Mouse (Mus musculus): ENCODE results near the gene Ehd1.

Ehd1 gene

DNA sequence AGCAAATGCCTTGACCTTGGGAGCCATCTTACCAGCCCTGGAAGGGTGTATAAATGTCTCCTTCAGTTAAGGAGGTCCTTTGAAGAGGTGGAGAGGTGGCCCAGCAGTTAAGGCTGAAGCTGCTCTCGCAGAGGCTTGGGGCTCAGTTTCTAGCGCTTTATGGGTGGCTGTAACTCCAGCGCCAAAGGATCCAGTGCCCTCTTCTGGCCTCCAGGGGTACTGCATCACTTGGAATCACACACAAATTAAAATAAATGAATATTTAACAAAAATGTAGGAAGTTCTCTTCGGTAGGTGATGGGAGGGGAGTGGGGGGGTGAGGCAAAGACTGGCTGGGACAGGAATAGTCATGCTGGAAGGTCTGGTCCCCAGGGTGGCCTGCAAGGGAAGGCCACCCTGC lies 15.6 kb upstream of the Ehd1 start:
- DNase-seq (ENCODE audit: low spot score in 2 of 2), result no peak

DNA sequence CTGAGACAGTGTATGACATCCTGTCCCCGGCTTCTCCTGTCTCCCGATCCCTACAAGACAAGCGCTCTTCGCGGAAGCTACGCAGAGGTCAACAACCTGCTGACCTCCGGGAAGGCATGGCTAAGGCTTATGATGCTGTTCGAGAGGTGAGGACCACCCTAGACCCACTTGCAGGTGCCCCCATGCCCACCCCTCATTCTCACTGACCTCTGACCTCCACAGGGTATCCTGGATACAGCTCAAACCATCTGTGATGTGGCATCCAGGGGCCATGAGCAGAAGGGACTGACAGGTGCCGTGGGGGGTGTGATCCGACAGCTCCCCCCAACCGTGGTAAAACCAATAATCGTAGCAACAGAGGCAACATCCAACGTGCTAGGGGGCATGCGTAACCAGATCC lies 15.1 kb upstream of the Ehd1 start:
- DNase-seq (ENCODE audit: low spot score in 2 of 2), result no peak

DNA sequence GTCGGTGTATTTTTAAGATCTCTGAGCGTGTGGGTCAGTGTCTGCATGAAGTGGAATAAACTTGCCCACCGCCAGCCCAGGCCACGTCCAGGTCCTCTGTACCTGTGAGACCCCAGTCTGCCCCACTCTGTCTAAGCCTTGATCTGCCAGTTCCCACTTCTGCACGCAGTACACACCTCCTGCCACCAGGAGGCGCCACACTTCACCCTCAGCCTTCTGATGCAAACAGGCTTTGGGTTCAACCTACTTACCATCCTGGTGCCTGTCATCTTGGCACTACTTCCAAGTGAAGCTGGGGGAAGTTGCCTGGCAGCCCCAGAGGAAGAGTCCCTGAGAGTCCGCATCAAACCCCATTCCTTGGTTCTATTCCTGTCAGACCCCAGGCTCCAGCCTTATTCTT lies 14.3 kb upstream of the Ehd1 start:
- peak in 1 of 2 experiments; percentile 46 for DNase-seq (ENCODE audit: low spot score in 2 of 2)

DNA sequence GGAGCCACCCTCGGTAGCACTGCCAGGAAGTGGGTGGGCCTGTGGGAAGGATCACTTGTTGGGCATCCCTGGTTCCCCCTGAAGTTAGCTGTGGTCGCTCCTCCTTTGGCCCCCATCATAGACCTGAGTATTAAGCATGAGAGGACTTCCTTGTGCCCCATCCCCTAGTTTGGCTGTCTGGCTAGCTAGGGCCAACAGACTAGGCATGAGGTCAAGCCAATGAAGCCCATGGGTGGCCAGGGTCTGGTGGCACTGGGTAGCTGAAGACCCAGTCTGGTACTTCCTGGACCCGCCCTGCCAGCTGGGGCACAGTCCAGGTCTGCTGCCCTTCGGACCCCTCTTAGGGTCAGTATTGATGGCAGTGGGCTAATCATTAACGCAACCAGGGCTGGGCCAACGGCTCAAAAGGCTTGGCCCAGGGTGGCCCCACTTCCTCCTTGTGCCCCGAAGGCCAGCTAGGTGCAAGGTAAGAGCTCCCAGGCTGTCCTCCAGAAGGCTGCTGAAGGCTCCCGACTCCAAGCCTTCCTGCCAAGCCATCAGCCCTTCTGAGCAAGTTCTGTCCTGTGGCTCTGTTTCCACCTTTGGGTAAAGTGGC lies 13.6 kb upstream of the Ehd1 start:
- no peak for DNase-seq (ENCODE audit: low spot score in 2 of 2)

DNA sequence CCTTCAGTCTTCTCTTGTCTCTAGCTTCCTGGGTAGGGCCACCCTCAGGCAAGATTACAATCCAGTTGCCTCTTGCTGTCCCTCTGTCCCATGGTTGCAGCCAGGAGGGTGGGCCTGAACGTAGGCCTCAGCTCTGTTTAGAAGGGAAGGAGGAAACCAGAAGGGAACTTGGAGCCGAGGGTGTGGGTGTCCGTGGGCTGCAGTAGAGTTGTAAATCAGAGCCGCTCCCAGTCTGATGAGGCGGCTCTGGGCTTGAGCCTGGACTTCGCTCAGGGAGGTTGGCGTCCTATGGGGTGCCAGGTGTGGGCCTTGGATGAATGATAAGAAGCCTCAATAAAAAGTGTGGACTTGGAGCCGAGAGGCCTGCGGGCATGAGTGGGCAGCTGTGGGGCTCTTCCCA lies 12.3 kb upstream of the Ehd1 start:
- DNase-seq (ENCODE audit: low spot score in 2 of 2), result peak; percentile 44 to 57

DNA sequence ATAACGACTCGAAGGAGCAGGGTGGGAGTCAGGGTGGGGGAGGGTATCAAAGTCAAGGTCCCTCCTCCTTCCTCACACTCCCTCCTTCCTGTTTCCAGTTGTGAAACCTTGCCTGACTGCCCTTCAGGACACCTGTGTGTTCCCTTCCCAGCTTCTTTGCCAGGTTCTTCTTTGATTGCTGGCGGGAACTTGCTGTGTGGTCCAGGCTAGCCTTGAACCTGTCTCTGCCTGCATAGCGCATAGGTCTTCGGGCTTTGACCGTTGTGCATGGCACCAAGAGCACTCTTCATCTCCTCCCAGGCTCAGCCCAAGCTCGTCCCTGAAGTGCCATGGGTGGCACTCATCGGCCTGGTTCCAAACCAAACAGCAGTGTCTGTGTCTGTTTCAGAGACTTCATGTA lies 11.6 kb upstream of the Ehd1 start:
- no peak for DNase-seq (ENCODE audit: low spot score in 2 of 2)

DNA sequence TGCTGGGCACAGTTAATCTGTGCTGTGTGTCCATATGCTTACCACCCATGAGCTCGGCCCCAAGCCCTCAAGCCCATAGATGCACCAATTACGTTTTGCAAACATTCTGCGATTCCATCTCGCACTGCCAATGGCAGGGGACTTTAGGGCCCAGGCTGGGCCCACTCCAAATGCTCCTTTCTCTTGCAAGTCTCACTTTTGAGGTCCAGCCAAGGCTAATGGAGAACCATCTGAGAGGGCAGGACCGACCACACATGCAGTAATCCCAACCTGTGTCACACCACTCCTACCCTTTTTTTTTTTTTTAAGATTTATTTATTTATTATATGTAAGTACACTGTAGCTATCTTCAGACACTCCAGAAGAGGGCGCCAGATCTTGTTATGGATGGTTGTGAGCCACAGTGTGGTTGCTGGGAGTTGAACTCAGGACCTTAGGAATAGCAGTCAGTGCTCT lies 10.8 kb upstream of the Ehd1 start:
- DNase-seq (ENCODE audit: low spot score in 2 of 2), result no peak

DNA sequence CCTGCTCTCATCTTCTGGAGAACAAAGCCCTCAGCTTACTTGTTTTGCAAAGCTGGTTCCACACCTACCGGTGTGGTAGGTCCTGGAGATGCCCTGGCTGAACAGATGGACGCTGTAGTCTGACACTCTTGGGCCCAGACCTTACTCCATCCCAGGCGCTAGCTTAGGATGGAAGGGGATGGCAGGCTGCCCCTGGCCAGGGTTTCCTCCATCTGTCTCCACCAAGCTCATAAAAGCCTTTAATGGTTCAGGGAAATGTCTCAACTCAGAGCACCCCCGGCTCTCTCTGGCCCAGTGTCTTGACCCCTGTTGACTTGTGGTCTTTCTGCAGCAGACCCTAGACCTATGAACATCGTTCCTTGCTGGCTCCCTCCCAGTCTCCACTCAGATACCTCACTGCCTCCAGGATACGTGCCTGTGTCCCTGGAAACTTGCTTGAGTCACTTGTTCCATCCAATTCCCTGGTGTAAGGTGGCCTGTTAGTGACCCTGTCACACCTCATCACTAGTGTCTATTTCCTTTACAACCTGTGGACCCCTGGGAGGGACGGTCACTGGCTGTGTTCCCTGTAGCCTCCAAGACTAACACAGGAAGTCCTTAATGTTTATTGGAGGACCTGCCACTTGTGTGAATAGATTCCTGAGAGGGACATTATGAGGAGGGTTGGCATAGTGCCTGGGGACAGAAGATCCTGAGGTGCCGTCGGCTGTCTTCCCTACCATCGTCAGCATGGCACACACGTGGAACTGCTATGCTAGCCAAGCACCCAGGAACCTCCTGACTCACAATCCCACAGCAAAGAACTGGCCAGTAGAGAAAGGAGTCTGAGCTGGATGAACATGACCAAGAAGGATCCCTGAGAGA lies 9.0 kb upstream of the Ehd1 start:
- no peak for DNase-seq (ENCODE audit: low spot score in 2 of 2)

DNA sequence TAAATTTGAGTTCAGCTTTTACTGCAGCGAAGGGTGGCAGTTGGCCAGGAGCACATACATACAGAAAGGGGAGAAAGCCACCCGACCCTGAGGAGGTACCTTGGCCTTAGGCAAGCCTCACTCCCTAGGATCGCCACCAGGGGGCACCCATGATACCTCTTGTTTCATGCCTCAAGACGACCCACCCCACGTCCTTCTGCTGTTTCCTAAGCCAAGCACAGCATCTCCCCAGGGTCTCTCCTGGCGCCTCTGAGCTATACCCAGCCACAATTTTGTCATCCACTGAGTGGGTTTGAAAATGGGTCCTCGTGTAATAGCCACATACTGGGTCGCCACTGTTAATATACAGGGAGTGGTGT lies 8.4 kb upstream of the Ehd1 start:
- peak; percentile 87 to 88 for DNase-seq (ENCODE audit: low spot score in 2 of 2)

DNA sequence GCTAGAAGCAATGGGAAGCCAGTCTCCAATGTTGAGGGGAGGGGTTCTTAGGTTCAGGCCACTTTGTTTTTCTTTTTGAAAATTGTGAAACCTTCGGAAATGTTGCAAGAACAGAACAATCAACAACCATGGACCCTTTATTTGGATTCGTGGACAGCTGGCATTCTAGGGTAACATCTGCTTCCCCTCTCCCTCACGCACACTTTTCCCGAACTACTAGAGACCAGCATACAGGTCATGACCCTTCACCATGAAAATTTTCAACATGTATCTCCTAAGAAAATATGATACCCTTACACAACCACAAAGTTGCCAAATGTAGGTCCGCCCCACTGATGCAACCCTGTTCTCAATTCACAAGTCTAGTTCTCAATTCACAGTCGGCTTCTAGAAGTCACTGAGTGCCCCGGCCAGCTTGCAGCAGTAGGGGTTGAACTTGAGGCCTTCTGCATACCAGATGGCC lies 7.8 kb upstream of the Ehd1 start:
- DNase-seq (ENCODE audit: low spot score in 2 of 2), result no peak

DNA sequence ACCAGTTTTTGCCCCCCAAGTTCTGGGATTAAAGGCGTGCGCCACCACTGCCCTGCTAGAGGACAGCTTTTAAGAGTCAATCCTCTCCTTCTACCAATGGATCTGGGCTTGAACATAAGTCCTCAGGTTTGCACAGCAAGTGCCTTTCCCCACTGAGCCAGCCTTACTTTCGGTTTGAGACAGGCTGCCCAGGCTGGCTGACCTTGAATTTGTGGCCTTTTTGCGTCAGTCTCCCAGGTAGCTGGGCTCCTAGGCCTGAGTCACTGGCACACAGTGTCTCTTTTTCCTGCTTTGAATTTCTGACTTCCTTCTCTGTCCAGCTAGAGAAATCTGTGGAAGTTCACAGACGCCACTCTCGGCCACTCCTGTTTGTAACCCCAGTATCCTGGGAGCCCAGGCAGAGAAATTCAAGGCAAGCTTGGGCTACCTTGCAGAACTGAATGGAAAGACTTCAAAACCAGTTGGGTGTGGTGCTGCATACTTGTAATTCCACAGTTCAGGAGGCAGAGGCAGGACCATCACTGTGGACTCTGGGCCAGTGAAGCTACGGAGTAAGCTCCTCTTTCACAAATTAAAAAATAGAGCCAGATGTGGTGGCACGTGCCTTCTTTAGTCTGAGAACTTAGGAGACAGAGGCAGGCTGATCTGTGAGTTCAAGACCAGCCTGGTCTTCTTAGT lies 6.6 kb upstream of the Ehd1 start:
- DNase-seq (ENCODE audit: low spot score in 2 of 2), result no peak

DNA sequence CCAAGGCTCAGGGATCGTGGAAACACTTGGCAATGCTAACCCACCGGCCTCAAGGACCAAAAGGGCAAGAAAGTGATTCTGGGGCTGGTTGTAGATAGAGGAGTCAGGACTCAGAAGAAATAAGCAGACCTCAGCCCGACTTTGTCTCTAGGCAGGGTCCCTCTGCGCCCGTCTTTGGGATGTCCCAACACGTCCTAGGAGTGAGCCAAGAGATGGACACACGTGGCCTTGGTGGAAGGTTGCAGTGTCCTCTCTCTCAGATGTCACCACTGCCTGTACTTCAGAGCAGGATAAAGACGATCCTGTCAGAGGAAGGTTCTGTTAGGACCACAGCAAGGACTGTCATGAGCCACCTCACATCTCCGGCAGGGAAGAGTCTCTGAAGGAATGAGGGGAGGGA lies 5.9 kb upstream of the Ehd1 start:
- no peak for DNase-seq (ENCODE audit: low spot score in 2 of 2)

DNA sequence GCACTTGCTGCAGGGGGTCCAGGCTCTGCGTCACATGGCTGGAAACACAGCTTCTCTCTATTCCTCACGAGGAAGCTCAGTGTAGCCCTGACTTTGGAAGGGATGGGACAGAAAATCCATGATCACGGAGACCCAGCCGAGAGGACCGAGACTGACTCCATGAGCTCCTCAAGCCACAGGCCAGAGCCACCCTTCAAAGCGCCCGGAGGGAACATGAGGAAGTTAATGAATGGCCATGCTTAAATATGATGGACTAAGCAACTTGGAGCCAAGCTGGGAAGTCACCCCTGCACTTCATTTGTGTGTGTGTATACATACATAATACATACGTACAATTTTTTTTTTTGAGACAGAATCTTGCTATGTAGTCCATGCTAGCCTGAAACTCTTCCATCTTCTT lies 5.3 kb upstream of the Ehd1 start:
- no peak for DNase-seq (ENCODE audit: low spot score in 2 of 2)

DNA sequence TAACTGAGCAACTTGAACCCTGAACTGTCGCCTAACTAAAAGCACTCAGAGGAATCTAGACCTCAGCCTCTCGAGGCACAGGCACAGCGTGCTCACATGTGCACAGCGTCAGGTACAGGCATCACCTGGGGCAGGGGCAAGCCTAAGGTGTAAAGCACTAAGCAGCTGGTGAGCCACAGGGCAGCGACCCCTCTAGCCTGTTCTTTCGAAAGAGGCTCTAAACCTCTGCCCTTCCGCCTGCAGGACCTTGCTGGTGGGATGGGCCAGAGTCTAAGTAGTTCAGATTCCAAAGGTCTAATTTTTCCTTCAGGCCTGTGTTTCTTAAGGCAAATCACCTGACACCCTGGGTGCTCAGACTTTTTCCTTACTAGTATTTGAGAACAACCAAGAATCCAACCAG lies 4.5 kb upstream of the Ehd1 start:
- DNase-seq (ENCODE audit: low spot score in 2 of 2), result no peak

DNA sequence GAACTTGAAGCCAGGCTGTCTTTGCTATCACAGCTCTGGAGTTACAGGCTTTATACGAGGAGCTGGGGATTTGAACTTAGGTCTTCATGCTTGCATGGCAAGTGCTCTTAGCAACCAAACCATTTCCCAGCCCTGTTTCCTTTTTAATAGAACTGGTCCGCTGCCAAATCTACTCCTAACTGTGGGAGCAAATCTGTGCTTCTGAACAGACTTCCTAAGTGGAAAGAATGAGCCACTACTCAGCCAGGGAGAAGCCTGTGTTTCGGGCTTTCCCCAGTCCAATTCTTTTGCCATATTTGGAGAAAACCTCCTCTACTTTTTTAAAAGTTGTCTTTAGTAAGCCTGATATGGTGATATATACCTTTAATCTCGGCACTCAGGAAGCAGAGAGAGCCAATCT lies 3.8 kb upstream of the Ehd1 start:
- peak in 1 of 2 experiments; percentile 31 for DNase-seq (ENCODE audit: low spot score in 2 of 2)

DNA sequence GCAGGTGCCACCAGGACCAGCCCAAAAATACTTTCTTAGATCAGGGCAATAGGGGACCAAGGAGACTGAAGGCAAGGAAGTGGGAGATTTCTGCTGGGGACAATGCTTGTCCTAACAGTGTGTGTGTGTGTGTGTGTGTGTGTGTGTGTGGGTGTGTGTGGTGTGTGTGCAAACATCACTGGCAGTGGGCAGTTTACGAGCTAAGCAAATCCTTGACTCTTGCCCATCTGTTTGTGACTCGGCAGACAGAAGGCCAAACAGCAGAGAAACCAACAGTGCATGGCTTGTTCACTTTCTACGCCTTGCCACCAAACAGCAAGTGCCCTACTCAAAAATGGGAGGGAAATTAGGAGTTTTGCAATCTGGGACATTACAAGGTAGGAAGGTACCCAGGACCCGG lies 2.9 kb upstream of the Ehd1 start:
- DNase-seq (ENCODE audit: low spot score in 2 of 2), result no peak

DNA sequence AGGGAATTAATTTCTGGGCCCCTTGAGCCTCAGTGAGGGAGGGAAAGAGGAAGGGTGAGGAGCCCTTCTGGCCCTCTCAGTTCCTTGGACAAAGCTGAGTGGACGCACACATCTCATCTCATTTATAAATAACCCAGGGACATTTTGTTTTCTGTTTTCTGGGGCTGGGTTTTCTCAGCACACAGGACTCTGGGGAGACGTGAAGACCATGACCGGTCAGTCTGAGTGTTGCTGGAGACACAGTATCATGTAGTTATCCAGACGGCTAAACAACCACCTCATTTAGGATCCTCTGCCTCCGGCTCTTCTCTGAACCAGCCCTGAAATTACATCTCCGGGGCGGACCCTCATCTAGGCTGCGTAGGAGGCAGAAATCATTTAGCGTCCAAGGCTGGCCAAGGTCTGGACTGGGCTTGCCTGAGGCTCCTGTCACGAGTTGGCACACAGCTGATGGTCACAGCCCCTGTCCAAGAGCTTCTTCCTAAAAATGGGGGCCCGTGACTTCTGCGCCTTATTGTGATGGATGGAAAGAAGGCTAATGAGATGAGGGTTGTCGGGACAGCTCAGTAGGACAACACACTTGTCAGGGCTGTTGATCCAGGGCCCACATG lies 2.4 kb upstream of the Ehd1 start:
- DNase-seq (ENCODE audit: low spot score in 2 of 2), result no peak

DNA sequence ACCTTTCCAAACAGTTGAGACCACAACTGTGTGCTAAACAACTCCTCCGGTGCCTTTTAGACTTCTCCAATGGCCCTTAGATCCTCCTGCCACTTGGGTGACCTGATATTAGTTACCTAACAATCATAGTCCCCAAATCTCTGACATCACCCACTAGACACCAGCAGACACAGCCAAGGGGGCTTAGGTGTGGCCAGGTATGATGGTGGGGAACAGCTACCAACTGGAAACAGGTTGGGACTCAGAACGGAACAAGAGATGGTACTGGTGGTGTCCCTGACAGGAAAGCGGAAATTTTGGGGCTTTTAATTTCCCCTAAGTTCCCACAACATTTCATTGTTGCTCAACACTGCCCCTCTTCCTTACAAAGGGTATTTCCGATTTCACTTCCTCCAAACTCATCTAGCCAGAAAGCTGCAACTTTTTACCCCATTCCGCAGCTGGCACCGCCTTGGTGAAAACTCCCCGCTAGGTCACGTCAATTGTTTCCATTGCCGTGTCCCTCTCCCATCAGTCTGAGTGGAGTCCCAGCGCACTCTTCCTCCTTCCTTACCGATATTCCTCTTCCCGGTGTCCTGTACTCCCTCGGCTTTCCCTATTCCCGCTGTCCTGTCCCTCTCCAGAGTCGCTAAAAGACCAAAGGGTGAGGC lies 660 bp upstream of the Ehd1 start:
- DNase-seq (ENCODE audit: low spot score in 2 of 2), result no peak

DNA sequence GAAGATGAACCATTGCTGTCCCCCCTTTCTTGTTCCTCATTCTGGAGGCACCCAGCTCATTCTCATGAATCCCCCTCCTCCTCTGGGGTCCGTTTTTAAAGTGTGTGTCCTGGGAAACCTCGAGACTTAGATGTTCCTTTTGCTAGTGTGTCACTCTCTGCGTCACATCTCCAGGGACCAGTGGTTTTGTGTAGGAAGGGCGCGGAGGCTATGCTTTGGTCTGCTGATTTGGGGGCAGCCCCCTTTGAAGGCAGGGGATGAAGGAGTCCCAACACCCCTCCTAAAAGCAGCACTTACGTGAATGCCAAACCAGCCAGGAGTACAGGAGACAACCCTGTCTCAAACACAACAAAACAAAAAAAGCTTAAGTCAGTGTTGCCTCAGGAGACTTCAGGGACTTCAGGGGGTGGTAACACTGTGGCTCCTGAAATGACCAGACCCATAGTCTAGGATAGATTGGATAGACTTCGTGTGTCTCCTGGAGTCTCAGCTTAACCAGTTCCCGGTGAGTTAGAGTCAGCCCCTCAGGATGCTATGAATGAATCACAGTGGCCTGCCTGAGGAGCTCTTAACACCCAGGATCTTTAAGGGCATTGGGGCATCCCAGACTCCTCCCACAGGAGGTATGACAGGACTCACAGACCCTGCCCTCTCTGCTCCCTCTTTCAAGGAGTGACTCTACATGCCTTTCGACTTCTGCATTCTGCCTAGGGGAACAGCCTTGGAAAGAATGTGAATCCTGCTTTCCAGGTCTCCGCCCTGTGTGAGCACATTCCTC lies 1.3 kb downstream of the Ehd1 start:
- no peak for DNase-seq (ENCODE audit: low spot score in 2 of 2)

DNA sequence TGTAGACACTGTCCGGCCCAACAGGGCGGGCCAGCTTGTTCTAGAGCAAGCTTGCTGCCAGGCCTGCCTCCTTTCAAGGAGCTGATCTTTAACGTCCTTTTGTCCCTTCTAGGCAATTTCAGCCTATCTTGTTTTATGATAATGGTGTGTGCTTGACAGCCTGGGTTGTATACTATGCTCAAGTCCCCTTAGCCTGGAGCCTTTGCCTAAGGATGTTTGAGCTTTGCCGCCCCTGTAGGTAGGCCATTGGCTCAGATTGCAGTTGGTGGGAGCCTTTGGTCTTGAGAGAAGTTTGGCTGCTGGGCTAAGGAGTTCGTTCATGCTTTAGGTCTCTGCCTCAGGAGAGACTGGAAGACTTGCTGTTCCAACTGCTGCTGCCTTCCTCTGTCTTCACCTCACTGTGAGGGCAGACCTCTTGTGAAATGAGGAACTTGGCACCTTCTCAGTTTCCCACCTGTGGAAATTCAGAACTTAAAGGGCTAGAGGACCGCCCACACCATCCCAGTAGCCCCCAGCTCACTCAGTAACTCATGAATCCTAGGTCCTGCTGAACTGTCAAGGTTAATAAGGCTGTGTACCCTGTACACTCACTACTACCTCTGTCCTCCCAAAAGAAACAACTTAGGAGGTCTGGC lies 2.0 kb downstream of the Ehd1 start:
- no peak for DNase-seq (ENCODE audit: low spot score in 2 of 2)

Measured in right cerebral cortex, adult 2 months (tissue).